Mouse (Mus musculus) CH12.LX (cell line): ENCODE data around the gene Plin3. TPM values are rescaled to one million over a fixed set of nuclear protein-coding genes. Genes with fewer than 3 reads are reported as not detected.
A peak's percentile ranks its signal among the peaks of the same experiment; 100 is the strongest.

Experiments
- DNase-seq: peaks from one replicate; pipeline ENCODE4 v3.0.0-alpha.2; 2013; ENCODE audit errors: extremely low read depth
- H3K27ac ChIP-seq: 2 replicates; pipeline ENCODE4 v1.5.1; 2012; ENCODE audit warnings: low read depth, mild to moderate bottlenecking, control low read depth, moderate library complexity; ENCODE audit not compliant: insufficient read depth
- H3K27me3 ChIP-seq: replicated peaks from 2 replicates; pipeline ENCODE3; 2012; ENCODE audit warnings: inconsistent platforms
- H3K36me3 ChIP-seq, 2 experiments: replicated peaks in 1 of 2; 2 replicates each; pipeline versions ENCODE3 to v1.6.1; 2012; ENCODE audit warnings: inconsistent platforms in 1 of 2, low read length in 1 of 2, mild to moderate bottlenecking in 1 of 2, mixed read lengths in 1 of 2, moderate library complexity in 1 of 2; ENCODE audit not compliant: control insufficient read depth in 1 of 2, insufficient read depth in 1 of 2
- H3K4me1 ChIP-seq, 2 experiments: 2 replicates each; pipeline ENCODE4 v1.6.1; 2012; ENCODE audit warnings: inconsistent platforms in 1 of 2, moderate library complexity in 1 of 2; ENCODE audit not compliant: insufficient read depth in 2 of 2, control insufficient read depth in 1 of 2
- H3K4me2 ChIP-seq: 2 replicates; pipeline ENCODE4 v1.6.1; 2012; ENCODE audit warnings: low read depth, mild to moderate bottlenecking, control low read depth; ENCODE audit not compliant: poor library complexity, insufficient read depth, severe bottlenecking
- H3K4me3 ChIP-seq, 3 experiments: fragments of 150-350 bp in 1 of 3; sonication (generic) in 1 of 3; replicated peaks in 1 of 3; 2 replicates each; pipeline versions ENCODE3 to v1.5.1; 2011 to 2012; ENCODE audit warnings: low read depth in 2 of 3, low read length in 2 of 3, mild to moderate bottlenecking in 2 of 3, moderate library complexity in 2 of 3, control low read depth in 1 of 3, improper control_type of control experiment in 1 of 3, inconsistent platforms in 1 of 3, mixed read lengths in 1 of 3; ENCODE audit not compliant: poor library complexity in 1 of 3
- H3K79me2 ChIP-seq: replicated peaks from 2 replicates; pipeline ENCODE4 v1.6.1; 2012; ENCODE audit warnings: mild to moderate bottlenecking, moderate library complexity; ENCODE audit not compliant: control insufficient read depth, poor library complexity, insufficient read depth, severe bottlenecking; ENCODE audit errors: extremely low read depth
- H3K9ac ChIP-seq: 2 replicates; pipeline ENCODE4 v1.6.1; 2012; ENCODE audit warnings: low read depth, mild to moderate bottlenecking, control low read depth, moderate library complexity; ENCODE audit not compliant: insufficient read depth
- H3K9me3 ChIP-seq: replicated peaks from 2 replicates; pipeline ENCODE3; 2012; ENCODE audit warnings: low read length, inconsistent platforms, mixed read lengths
- BHLHE40 ChIP-seq: IDR thresholded peaks from 2 replicates; pipeline ENCODE4 v1.6.1; 2011; ENCODE audit warnings: mild to moderate bottlenecking, low read depth, low read length, improper control_type of control experiment
- CHD2 ChIP-seq: IDR thresholded peaks from 2 replicates; pipeline ENCODE4 v1.6.1; 2011; ENCODE audit warnings: low read length, improper control_type of control experiment
- CTCF ChIP-seq, 2 experiments: IDR thresholded peaks in 1 of 2; conservative IDR thresholded peaks in 1 of 2; 2 replicates each; pipeline ENCODE4 v1.5.1; 2011 to 2012; ENCODE audit warnings: low read depth in 2 of 2, low read length in 2 of 2, improper control_type of control experiment in 1 of 2, inconsistent platforms in 1 of 2, mild to moderate bottlenecking in 1 of 2, moderate library complexity in 1 of 2
- E2F4 ChIP-seq: IDR thresholded peaks from 2 replicates; pipeline ENCODE4 v1.6.1; 2011; ENCODE audit warnings: low read depth, low read length, improper control_type of control experiment; ENCODE audit not compliant: insufficient replicate concordance
- EP300 ChIP-seq: IDR thresholded peaks from 2 replicates; pipeline ENCODE4 v1.6.1; 2011; ENCODE audit warnings: low read length, improper control_type of control experiment
- GABPA ChIP-seq: IDR thresholded peaks from 2 replicates; pipeline ENCODE4 v1.6.1; 2012; ENCODE audit warnings: low read depth, low read length, improper control_type of control experiment, inconsistent platforms; ENCODE audit not compliant: insufficient replicate concordance
- IRF4 ChIP-seq: IDR thresholded peaks from 2 replicates; pipeline ENCODE4 v1.6.1; 2014; ENCODE audit warnings: low read depth, mild to moderate bottlenecking, inconsistent platforms, low read length, improper control_type of control experiment
- JUN ChIP-seq: IDR thresholded peaks from 2 replicates; pipeline ENCODE4 v1.6.1; 2011; ENCODE audit warnings: low read depth, mild to moderate bottlenecking, low read length, improper control_type of control experiment, moderate library complexity; ENCODE audit not compliant: insufficient read depth
- KAT2A ChIP-seq: IDR thresholded peaks from 2 replicates; pipeline ENCODE4 v1.6.1; 2012; ENCODE audit warnings: low read length, improper control_type of control experiment, inconsistent platforms; ENCODE audit not compliant: insufficient replicate concordance
- MAFK ChIP-seq: IDR thresholded peaks from 2 replicates; pipeline ENCODE4 v1.6.1; 2011; ENCODE audit warnings: low read length, improper control_type of control experiment; ENCODE audit not compliant: insufficient replicate concordance
- MAZ ChIP-seq: IDR thresholded peaks from 2 replicates; pipeline ENCODE4 v1.6.1; 2012; ENCODE audit warnings: low read depth, mild to moderate bottlenecking, inconsistent platforms, low read length, improper control_type of control experiment, moderate library complexity
- MXI1 ChIP-seq: IDR thresholded peaks from 2 replicates; pipeline ENCODE4 v1.6.1; 2011; ENCODE audit warnings: mild to moderate bottlenecking, low read depth, low read length, improper control_type of control experiment
- NELFE ChIP-seq: IDR thresholded peaks from 2 replicates; pipeline ENCODE4 v1.6.1; 2011; ENCODE audit warnings: low read depth, low read length, improper control_type of control experiment
- NRF1 ChIP-seq: IDR thresholded peaks from 2 replicates; pipeline ENCODE4 v1.6.1; 2014; ENCODE audit warnings: low read depth, mild to moderate bottlenecking, inconsistent platforms, low read length, improper control_type of control experiment, moderate library complexity
- PAX5 ChIP-seq: IDR thresholded peaks from 2 replicates; pipeline ENCODE4 v1.6.1; 2012; ENCODE audit warnings: low read length, inconsistent platforms, mixed read lengths
- POLR2A ChIP-seq: IDR thresholded peaks from 2 replicates; pipeline ENCODE4 v1.6.1; 2011; ENCODE audit warnings: low read depth, mild to moderate bottlenecking, improper control_type of control experiment, low read length
- RAD21 ChIP-seq: IDR thresholded peaks from 2 replicates; pipeline ENCODE4 v1.6.1; 2011; ENCODE audit warnings: low read depth, mild to moderate bottlenecking, low read length, improper control_type of control experiment, moderate library complexity
- SIN3A ChIP-seq: IDR thresholded peaks from 2 replicates; pipeline ENCODE4 v1.6.1; 2012; ENCODE audit warnings: low read length, improper control_type of control experiment, inconsistent platforms
- SMC3 ChIP-seq: IDR thresholded peaks from 2 replicates; pipeline ENCODE4 v1.6.1; 2011; ENCODE audit warnings: low read depth, low read length, improper control_type of control experiment
- TBP ChIP-seq: conservative IDR thresholded peaks from 2 replicates; pipeline ENCODE4 v1.6.1; 2011; ENCODE audit warnings: low read depth, low read length, improper control_type of control experiment
- TCF12 ChIP-seq: IDR thresholded peaks from 2 replicates; pipeline ENCODE4 v1.6.1; 2014; ENCODE audit warnings: low read depth, mild to moderate bottlenecking, inconsistent platforms, low read length, improper control_type of control experiment
- USF2 ChIP-seq: conservative IDR thresholded peaks from 2 replicates; pipeline ENCODE4 v1.6.1; 2011; ENCODE audit warnings: low read depth, low read length, improper control_type of control experiment
- ZC3H11A ChIP-seq: IDR thresholded peaks from 2 replicates; pipeline ENCODE4 v1.6.1; 2012; ENCODE audit warnings: low read depth, mild to moderate bottlenecking, inconsistent platforms, low read length, improper control_type of control experiment
- ZKSCAN1 ChIP-seq: IDR thresholded peaks from 2 replicates; pipeline ENCODE4 v1.6.1; 2012; ENCODE audit warnings: low read depth, inconsistent platforms, low read length, improper control_type of control experiment, borderline replicate concordance
- ZMIZ1 ChIP-seq: IDR thresholded peaks from 2 replicates; pipeline ENCODE4 v1.6.1; 2012; ENCODE audit warnings: low read depth, mild to moderate bottlenecking, inconsistent platforms, low read length, improper control_type of control experiment
- ZNF384 ChIP-seq: IDR thresholded peaks from 2 replicates; pipeline ENCODE4 v1.6.1; 2012; ENCODE audit warnings: low read depth, low read length, improper control_type of control experiment, inconsistent platforms
- dilution Hi-C: fragments of 300-500 bp; cut with MboI; formaldehyde crosslinking; loops from 2 replicates; pipeline ENCODE4 v1.14.3; 2020; ENCODE audit warnings: low sequenced_read_pairs; ENCODE audit not compliant: extremely low pct_unique_long_range_greater_than_20kb, extremely low pct_ligation_motif_present
- in situ Hi-C: fragments of 300-500 bp; cut with MboI; formaldehyde crosslinking; loops from 3 replicates; pipeline ENCODE4 v1.14.3; 2019; ENCODE audit warnings: low sequenced_read_pairs, low pct_ligation_motif_present, low pct_unique_long_range_greater_than_20kb, mixed read lengths
- polyA plus RNA-seq: library from polyadenylated mRNA; unstranded; fragments of >175 nt; gene quantifications from 2 replicates; pipeline ENCODE4 v1.2.1, GENCODE M21; 2012; ENCODE audit warnings: low read depth; ENCODE audit not compliant: insufficient read length
- total RNA-seq, 2 experiments: library from RNA; depleted of rRNA; stranded (reverse); fragments of 300-350 nt in 1 of 2; fragments of >200 nt in 1 of 2; gene quantifications; 2 replicates each; pipeline ENCODE4 v1.2.3; 2012 to 2014

Plin3 gene
- 18.8 and 23.3 TPM in 2 replicates for total RNA-seq (2012; rRNA removed)
- 17.0 and 17.3 TPM in 2 replicates for total RNA-seq (2014; rRNA removed)
- 17.9 and 18.5 TPM in 2 replicates for polyA plus RNA-seq

DNA sequence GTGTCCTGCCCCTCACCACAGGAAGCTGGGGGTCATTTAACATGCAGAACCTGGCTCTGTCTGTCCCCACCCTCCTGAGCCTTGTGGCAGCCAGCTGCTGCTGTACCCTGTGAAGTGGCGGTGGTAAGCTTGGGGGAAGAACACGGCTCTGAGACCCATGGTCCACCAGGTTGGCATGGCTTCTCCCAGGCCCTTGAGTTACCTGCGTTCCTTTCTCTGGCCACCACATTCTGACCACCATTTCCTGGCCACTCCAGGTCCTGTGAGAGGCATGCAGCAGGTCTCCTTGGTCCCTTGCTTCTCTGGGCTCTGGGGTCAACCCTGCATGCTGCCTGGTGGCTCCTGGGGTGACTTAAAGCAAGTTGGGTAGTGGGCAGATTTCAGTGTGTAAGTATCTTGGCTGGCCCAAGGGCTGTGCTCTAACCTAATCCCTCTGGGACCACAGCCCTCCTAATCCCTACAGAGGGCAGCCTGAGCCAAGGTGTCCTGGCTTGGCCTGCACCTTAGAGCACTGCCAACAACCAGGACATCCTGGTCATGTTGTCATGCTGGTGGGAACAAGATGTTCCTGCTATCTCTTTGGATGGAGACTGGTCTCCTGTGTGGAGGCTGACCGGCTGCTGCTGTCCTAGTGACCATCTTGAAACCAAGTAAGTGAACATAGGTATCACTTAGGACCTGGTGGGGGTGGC, at the start of gene Plin3:
Plin3 (minus strand) TSS at position 343 of the 692 bp plus-strand sequence.
- H3K36me3 ChIP-seq = peaks cover 0 to 2% of the 10 kb centered on the region in 2 experiments
- no peak for TF ChIP-seq CHD2
- TF ChIP-seq TBP = no peak
- TF ChIP-seq ZMIZ1 = no peak
- TF ChIP-seq RAD21 = no peak
- TF ChIP-seq ZC3H11A = no peak
- no peak for TF ChIP-seq TCF12
- TF ChIP-seq SIN3A = no peak
- no peak for TF ChIP-seq JUN
- TF ChIP-seq POLR2A = no peak
- no peak for TF ChIP-seq KAT2A
- TF ChIP-seq IRF4 = no peak
- TF ChIP-seq SMC3 = no peak
- TF ChIP-seq NELFE = no peak
- TF ChIP-seq GABPA = no peak
- TF ChIP-seq ZKSCAN1 = no peak
- no peak for TF ChIP-seq USF2
- TF ChIP-seq MAZ = no peak
- H3K9ac ChIP-seq = peak within 1 kb of the TSS; percentile 77; the same call in 1 of the 2 replicates
- in situ Hi-C loops (no loop called here), dilution Hi-C loops (no loop called here)
- no peaks in the 10 kb centered on the region for H3K9me3 ChIP-seq
- H3K4me1 ChIP-seq = peaks cover 22 to 54% of the 10 kb centered on the region in 2 experiments
- no peaks in the 10 kb centered on the region for H3K79me2 ChIP-seq
- H3K4me3 ChIP-seq = no peak within 1 kb of the TSS
- no peak for DNase-seq
- H3K27me3 ChIP-seq = no peaks in the 10 kb centered on the region
- no peak within 1 kb of the TSS for H3K4me2 ChIP-seq
- H3K27ac ChIP-seq = no peak within 1 kb of the TSS

GRCm38 (mm10) chr17:56340717-56341116, 48.0 kb upstream of the Plin3 start:
- dilution Hi-C loops (no loop called here), in situ Hi-C loops (no loop called here)
- Histone ChIP-seq H3K36me3 (peaks cover 0 to 20% of the 10 kb centered on the region in 2 experiments), H3K4me1 (peaks cover 25 to 77% of the 10 kb centered on the region in 2 experiments)
- TF ChIP-seq BHLHE40 (no peak), CTCF (conservative IDR thresholded peaks at IDR 0.05 in 1 of 2, IDR thresholded peaks at IDR 0.05 in 1 of 2; ENCODE audit: low read depth in 2 of 2, low read length in 2 of 2) (no peak), ZNF384 (no peak), USF2 (no peak), NRF1 (no peak), PAX5 (no peak), MXI1 (no peak), MAFK (no peak), NELFE (no peak), EP300 (no peak), E2F4 (no peak)
- TF ChIP-seq, all 38 proteins: peak for 0
- Histone ChIP-seq H3K9ac (no peak overlapping the region), H3K79me2 (no peaks in the 10 kb centered on the region), H3K9me3 (no peaks in the 10 kb centered on the region), H3K27me3 (no peaks in the 10 kb centered on the region), H3K4me3 (no peak overlapping the region), H3K4me2 (no peak overlapping the region), H3K27ac (no peak overlapping the region)
- no peak for DNase-seq
